Mouse (Mus musculus) frontal cortex, postnatal 36 days (tissue): ENCODE measurements at regions not wholly inside any gene's neighbourhood (a gene's known extent, or its start where the extent isn't known, plus 50 kb on each side); places are given as distances from the start of the nearest gene placed in this dataset.
"Not testable (repeated sequence)": the region's sequence is repeated elsewhere in the genome, so short reads cannot be mapped to it uniquely, and the experiment has no call there.

Experiments
- DNase-seq, 2 experiments: peaks; one replicate each; pipeline ENCODE4 v3.0.0; 2022; ENCODE audit warnings: low spot score in 2 of 2

DNA sequence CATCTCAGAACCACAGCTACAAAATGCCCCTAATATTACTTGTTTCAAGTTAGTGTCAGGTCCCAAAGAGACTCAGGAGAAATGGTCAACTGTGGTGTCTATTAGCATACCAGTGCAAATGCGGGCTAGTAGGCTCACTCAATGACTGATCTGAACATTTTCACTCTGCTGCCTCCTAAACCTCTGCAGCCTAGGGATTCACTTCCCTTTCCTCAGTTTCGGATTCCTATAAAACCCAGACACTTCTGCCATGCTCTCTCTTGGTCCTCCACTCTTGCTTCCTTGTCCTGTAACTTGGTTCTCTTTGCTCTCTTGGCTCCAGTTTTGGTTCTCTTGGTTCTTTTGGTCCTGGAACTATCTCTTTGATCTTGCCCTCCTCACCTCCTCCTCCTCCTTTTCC, 206.3 kb upstream of the Spef2 start:
- DNase-seq, result no peak

DNA sequence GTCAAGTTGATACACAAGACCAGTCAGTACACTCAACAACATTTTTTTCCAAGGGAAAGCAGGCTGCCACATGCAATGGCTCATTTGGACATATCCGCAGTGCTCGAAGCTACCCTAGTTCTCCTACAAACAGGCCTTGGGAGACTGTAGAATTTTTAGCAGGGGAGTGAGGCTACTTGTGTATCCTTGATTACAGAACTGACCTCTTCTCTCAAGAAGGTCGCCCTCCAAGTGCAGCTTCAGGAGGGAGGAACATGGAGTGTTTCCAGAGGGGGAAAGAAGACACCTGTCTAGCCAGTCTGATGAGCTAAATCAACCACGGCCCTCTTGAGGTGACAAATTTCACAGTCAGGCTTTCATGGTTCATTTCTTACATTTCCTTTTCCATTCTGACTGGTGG, 202.0 kb upstream of the Prlr start:
- DNase-seq, result no peak

DNA sequence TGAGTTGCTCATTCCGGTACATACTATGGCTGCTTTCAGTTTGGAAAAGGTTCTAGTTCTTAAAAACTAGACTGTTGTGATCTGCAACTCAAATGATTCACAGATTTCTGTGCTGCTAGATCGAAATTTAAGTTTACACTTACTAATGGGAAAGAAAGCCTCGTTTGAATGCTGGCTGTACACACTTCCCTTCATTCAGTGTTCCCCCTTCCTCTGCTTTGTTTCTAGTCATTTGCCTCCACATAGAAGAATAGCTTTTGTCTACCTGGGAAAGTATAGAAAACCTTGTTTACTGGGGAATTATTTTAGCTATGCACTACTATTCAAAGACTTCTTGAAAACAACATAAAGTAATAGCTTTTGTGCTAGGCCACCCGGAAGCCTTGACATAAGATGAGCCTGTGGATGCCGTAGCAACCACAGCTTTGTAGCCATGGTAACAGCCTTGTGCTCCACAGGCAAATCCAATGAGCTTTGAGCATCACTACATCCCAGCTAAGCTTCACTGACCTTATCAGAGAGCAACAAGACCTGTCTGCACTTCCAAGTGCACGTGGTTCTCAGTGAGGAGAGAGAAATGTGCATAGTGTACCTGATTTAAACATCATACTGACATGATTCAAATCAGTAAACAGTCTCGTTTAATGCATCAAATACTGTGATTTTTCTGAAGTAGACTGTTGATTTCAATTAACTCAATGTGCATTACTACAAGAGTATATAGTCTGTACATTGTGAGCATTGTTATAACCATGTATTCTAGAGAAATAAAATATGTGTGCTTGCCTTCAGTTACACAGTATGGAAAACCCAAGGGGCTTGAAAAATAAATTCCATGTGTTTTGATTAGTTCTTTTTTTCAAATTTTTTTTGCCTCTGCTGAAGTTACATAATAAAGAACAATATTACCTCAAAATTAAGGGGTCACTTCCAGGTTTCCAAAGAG, 165.5 kb upstream of the Prlr start:
- peak; percentile 3 to 6 for DNase-seq

DNA sequence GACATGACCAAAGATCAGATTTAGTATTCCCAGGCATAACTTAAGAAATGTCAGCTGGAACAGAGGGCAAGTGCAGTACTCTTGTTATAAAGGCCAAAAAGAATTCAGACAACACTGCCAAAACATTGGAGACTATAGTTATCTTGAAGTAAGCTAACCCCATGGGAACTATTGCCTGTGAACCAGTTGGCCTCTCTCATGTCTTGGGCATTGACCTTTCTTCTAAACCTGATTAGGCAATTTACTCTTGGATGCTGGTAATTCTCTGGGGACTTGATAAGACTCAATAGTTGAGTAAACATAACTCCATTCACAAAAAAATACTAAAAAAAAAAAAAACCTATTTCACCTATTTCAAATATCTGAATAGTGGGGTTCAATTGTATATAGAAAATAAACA, 159.8 kb upstream of the Prlr start:
- no peak for DNase-seq

DNA sequence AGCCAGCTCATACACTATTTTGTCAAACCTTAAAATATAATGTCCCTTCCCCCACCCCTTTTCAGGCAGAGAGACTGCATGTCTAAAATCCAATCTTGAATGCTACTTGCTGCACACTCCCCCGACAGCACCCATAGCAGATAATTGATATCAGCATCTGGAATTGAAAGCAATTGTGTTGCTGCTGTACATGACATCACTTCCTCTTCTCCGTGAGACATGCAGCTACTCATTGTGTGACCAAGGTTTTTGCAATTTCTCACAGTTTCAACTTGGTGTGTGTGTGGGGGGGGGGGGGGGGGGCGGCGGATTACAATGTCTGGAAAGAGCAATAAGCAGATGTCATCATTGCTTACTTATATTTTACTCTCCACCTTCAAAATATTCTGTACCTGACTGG, 147.1 kb upstream of the Prlr start:
- DNase-seq, result no peak

DNA sequence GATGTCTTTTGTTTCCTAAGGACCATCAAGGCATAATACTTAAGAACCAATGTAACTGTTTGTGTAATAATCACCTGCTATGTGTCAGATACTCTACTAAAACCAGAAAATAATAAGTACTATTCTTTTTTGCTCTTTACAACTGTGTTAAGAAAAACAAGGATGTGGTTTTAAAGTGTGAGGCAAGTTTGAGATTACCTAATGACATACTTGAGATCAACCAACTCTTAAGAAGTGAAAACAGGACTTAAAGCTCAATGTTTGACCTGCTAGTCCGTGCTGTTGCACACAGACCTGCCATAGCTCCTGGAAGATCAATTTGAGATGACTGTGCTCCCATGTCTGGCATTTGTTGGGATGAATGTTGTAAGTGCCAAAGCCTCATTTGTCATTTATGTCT, 141.5 kb upstream of the Prlr start:
- DNase-seq, result no peak

DNA sequence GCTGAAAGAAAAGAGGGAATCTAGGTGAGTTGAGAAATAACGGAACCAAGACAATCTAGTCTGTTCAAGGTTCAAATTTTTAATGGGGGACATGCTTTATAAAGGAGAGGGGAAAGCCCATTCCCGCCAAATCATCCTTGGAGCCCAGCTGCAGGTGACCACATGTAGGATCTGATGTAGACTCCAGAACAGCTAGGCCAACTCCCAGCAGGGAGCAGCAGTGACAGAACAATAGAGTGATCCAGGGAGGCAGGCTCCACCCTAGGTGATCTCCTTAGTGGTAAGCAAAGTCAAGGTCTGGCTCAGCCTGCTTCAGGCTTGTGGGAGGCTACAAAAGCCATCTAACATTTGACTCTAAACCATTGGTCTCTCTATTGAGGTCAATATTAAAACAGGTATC, 140.5 kb upstream of the Prlr start:
- not testable (repeated sequence) for DNase-seq

DNA sequence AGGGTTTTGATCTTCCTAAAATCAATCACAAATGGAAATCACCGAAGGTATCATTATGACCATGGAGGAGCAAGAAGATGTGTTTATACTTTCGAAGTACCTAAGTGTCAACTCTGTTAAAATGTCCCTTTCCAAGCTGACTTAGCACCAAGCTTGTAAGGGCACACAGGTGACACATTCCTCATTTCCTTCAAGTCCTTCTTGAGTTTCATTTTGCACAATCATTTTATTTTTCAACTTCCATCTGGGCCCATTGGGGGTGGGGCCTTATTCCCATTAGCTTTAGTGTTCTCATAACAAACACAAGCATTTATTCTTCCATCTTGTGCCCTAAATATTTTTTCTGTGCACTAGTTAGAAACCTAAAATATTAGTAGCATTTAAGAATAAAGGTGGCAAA, 103.5 kb upstream of the Prlr start:
- no peak for DNase-seq

DNA sequence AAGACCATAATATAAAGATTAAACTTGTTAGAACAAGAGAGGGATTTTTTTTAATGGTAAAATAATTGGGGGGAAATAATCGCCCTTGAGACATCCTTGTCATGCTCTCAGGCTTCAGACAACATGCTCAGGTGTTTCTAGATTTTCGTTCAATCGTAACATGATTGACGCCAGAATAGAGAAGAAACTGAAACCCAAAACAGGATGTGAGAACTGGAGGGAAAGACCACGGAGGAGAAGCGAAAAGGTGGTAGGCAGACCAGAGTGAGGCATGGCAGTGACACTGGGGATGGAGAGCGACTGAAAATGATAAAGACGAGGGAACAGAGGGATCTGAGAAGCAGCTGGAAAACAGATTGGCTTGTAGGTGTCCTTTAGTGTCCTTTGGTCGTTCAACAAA, 102.1 kb upstream of the Prlr start:
- DNase-seq, result no peak

DNA sequence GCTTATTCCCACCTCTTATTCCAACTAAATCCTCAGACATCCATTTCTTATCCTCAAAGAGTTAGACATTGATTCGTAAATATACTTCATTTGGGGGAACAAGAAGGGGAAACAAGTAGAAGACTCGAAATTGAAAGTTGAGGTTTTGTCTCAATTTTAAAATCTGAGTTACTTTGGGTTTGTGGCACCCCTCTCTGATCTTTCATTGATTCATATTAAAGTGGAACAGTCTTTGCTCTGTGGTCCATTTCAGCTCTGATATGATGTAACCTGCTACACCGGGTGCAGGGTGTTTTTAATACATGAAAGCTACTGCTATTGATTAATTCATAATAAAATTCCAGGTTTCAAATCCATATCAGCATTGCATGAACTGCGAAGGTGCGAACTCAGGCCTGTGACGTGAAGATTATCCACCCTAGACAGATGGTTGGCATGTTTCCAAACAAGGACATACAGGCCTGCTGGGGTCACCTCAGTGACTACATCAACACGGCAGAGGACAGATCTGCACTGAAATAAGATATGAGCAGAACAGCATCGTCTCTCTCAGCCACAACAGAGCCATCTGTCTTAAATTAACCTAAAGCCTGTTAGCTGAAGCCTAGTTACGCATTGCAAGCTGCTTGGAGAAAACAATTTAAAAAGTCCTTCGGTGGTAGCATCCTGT, 101.5 kb upstream of the Prlr start:
- DNase-seq, result no peak

DNA sequence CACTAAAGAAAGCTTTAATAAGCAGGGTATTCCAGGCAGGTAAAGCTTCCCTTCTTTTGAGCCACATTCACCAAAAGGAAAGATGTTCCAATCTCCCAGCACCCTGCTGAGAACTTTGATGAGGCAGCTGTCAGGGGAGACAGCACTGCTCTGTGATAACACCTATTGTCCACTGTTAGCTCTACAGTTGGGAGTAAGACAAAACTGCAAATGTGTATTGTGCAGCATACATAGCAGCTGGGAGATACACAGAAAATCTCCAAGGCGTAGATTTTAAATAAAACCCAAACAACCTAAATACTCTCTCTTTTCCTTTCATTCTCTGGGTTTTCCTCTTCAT, 101.0 kb upstream of the Prlr start:
- no peak for DNase-seq

DNA sequence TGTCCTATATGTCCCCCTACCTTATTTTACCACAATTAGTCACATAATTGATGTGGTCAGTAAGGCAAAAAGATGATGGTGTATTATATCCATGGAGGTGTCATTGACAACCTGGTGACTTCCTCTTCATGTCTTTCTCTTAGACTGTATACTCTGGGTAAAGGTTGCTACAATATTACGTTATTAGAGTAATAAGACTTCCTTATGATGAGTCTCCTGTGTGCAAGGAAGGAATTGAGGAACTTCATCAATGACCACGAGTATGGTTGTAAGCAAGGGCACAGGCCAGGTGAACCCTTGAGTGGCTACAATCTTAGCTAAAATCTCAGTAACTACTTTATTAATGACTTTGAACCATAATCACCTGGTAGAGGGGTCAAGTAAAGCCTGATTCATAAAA, 98.6 kb upstream of the Prlr start:
- no peak for DNase-seq

DNA sequence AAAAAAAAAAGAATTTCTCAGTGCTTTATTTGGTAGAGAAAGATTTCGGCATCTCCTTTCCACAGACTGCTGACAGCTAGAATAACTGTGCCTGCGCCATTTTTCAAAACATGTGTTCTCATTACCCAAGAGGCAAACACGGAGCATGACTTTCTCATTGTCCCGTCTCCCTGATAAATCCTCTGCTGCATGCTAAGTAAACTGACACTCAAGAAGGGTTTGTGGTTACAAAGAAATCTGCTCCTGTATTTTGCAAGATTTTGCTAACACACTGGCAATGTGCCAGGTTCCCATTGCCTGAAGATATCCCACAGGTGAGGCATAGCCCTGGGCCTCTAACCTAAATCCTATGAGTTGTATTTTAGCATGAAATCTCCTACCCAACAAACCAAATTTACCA, 97.5 kb upstream of the Prlr start:
- DNase-seq, result no peak

DNA sequence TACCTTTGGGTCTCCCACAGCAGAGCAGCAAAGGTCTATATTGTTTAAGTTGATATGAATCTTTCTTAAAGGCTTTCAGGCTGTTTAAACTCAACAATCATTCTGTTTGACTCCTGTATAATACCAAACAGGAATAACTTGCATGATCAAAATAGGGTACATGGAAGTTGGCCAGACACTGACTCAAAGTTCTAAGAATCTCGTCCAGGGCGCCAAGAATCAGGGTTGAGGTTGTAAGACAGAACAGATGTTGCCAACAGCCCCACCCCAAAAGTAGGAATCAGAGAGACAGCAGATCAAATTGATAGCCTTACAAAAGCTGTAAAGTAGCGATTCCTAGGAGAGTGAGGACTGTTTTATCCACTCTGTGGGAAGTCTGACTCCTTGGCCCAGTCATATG, 88.3 kb upstream of the Prlr start:
- no peak for DNase-seq

DNA sequence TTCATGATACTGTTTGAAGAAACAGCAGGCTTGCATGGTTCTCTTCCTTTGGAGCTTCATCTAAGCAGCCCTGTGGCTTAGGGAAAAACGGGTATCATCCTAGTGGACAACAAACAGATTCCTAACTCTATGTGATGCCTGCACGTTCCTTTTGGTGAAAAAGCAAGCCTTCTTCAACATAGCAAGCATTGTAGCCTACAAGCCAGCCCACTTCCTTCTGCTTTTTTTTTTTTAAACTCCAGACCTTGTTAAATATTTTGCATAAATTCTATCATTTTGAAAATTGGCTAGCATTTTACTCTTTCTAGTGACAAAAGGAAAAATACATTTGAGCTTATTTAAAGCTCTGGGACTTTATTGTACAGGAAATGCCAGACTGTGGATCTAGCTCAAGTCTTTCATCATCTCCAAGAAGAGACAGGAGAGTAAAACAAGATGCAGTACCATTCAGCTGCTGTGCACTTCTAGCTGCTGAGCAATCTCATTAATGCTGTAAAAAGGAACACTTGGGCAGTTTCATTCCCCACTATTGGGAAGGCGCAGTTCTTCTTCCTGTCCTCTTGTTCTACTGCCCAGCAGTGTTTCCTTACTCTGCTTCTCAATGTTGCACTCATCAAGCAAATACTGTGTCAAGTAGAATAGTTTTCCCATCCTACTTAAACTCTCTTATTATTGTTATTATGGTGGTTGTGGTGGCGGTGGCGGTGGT, 86.5 kb upstream of the Prlr start:
- DNase-seq, result no peak

DNA sequence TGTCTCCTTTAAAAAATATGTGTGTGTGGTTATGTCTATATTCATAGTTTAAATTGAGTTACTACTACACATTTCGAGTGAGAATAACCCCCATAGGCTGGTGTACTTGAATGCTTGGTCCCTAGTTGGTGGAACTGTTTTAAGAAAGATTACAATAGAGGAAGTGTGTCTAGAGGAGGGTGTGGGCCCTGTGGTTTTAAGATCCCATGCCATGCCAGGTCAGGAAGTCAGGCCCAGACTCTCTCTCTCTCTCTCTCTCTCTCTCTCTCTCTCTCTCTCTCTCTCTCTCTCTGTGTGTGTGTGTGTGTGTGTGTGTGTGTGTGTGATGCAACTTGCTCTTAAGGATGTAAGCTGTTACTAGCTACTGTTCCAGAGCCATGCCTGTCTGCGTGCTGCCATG, 73.7 kb upstream of the Prlr start:
- no peak for DNase-seq

DNA sequence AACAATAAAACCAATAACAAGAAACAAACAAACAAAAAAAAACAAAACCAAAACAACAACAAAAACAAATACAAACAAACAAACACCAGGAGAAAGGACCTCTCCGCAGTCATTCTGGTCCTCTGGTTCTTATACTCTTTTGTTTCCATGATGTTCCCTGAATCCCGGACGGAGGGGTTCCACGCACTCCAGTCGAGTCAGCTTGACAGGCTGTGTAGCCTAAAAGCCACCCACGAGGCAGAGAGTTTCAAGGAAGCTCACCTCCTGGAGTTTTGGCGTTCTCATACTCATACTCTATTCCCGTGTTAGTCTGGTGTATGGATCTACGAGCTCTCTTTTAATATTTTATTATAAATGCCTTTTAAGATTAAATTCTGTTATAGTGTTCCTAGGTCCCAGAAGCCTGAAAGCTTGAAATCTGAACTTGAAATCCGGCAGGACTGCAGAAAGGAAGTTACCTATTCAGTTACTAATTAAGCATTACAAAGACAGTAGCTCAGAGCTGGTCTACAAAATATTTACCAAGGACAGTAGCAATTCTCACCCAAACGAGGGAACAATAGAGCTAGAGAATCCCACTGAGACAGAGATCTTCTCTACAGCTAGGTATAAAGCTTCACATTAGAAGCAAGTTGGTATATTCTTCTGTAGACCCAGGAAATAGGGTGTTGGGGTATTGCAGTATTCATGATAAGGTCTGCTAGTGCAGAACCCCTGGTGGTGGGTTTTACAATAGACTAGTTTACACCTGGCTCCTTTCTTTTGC, 71.6 kb upstream of the Prlr start:
- DNase-seq, result not testable (repeated sequence)

DNA sequence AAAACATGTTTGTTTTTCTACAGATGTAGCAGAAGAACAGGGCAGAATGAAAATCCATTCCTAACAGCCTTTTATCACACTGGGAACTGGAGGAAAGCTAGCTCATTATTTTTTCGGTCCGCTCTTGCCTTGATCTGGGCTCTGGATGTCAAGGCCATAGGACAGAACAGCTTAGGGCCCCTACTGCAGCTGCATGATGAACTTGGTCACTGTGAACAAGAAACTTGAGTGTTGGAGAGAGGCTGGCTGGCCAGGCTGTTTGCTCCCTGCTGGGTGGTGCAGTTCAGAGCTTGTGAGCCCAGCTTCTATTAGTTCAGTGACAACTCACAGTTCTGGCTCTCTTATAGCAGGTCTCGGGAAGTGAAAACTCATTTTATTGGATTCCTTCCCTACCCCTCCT, 70.2 kb upstream of the Prlr start:
- DNase-seq, result no peak
